Mouse (Mus musculus) layer of hippocampus, postnatal 36 days (tissue): ENCODE data around the gene Ubr7. TPM values are rescaled to one million over a fixed set of nuclear protein-coding genes. Genes with fewer than 3 reads are reported as not detected.

Experiments used
- total RNA-seq, 2 experiments: library from RNA; stranded (reverse); gene quantifications; 2 replicates each; pipeline ENCODE4 v1.2.3; 2021

Ubr7 gene
- total RNA-seq, 2 experiments from 2014 or later, result 32.1 to 34.2 TPM

Other genes with a start within 250 kb of the Ubr7 start
- gene Chga, start 203.0 kb upstream of the Ubr7 start, total RNA-seq, result 100 to 1,000 TPM; 125 to 130 TPM
- 10 to 100 TPM; 64.3 to 64.8 TPM for gene Itpk1, start 53.0 kb upstream of the Ubr7 start, total RNA-seq
- 10 to 100 TPM; 26.1 to 26.5 TPM for gene Moap1, start 14.3 kb upstream of the Ubr7 start, total RNA-seq
- gene Tmem251, start 14.2 kb upstream of the Ubr7 start, total RNA-seq, result 1 to 10 TPM; 5.0 to 6.0 TPM
- gene Gm28051, start 202 bp upstream of the Ubr7 start, total RNA-seq, result not detected
- gene Gon7, start 164 bp upstream of the Ubr7 start, total RNA-seq, result 10 to 100 TPM; 13.2 to 14.4 TPM
- gene Gm20604, start 705 bp downstream of the Ubr7 start, total RNA-seq, result 10 to 100 TPM; 15.0 to 16.9 TPM
- gene Btbd7, start 120.5 kb downstream of the Ubr7 start, total RNA-seq, result 10 to 100 TPM; 17.6 to 21.8 TPM
- not detected for gene Cox8c, start 141.3 kb downstream of the Ubr7 start, total RNA-seq
- gene Unc79, start 190.9 kb downstream of the Ubr7 start, total RNA-seq, result 10 to 100 TPM; 53.0 to 57.7 TPM